Mouse (Mus musculus) liver, adult (tissue): ENCODE measurements around the gene Mtch2.
A peak's percentile ranks its signal among the peaks of the same experiment; 100 is the strongest.

Experiments used
- GATA4 ChIP-seq: IDR thresholded peaks from 2 replicates; pipeline ENCODE4 v1.6.1; 2014; ENCODE audit warnings: mild to moderate bottlenecking, low read length; ENCODE audit not compliant: insufficient replicate concordance

Mtch2 gene

DNA sequence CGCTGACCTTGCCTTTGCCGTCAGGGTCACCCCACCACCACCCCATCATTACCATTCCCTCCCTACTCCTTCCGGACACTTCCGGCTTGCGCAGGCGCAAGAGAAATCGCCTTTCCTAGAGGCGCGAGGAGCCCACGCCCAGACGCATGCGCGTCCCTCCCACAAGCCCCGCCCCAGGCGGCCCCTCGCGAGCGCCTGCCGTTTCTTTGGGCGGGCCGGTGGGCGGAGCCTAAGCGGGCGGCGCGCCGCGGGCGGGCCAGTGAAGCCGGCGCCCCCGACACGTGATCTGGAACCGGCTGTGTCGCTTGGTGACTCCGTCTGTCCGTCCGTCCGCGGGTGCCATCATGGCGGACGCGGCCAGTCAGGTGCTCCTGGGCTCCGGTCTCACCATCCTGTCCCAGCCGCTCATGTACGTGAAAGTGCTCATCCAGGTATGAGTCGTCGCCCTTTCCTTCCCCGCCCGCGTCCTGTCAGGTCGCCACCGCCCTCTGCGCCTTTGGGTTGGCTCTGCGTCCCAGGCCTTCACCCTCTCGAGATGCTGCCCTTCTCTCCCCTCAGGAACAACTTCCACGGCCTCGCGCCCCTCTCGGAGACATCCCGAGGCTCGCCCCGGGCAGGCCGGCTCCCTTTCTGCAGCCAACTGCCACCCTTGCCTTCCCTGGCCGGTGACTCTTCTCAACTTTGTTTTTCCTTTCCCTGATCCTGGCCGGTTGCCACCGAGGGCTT, at the start of gene Mtch2:
TSS of gene Mtch2 (plus strand) at position 201 of the 726 bp plus-strand sequence.
- TF ChIP-seq GATA4, result no peak; the same call in 1 of the 2 replicates

GRCm38 (mm10) chr2:90808241-90809126, 38.5 kb upstream of the Mtch2 start:
- TF ChIP-seq GATA4, result no peak

DNA sequence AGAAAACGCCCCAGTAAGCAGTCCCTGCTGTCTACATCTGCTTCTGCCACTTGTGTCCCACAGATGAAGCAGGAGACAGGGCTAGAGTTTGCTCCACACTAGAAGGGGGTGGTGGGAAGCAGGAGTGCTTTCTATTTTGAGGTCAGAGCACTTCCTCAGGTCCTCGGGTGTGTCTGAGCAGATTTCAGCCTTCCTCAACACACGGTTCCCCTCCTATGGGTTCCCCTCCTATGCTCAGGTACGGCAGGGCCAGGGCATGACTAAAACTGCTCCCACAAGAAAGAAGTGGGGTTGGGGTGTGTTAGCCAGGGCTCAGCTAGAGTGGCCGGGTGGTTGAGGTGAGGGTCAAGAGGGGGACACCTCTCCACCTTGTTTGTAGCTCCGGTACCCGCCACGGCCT, 36.2 kb upstream of the Mtch2 start:
- no peak for TF ChIP-seq GATA4

- TF ChIP-seq GATA4, result no peak
Measured at GRCm38 (mm10) chr2:90815266-90815665, 31.7 kb upstream of the Mtch2 start.

DNA sequence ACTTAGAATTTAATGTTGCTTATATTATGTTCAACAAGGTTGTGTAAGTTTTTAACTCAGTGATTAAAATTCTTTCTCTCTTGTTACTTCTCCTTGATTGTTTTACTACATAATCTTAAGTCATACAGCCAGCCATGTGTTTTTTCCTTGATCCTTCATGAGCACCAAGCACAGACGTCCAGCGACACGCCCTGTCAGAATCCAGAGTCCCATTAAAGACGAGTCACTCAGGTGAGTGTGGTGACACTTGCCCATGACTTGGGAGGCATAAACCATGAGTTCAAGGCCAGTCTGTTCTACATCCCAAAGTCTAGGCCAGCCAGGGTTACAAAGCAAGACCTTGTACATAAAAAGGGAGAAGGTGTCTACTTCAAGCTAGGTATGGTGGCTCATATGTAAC, 30.8 kb upstream of the Mtch2 start:
- no peak for TF ChIP-seq GATA4

GRCm38 (mm10) chr2:90818710-90819109, 28.2 kb upstream of the Mtch2 start:
- no peak for TF ChIP-seq GATA4

DNA sequence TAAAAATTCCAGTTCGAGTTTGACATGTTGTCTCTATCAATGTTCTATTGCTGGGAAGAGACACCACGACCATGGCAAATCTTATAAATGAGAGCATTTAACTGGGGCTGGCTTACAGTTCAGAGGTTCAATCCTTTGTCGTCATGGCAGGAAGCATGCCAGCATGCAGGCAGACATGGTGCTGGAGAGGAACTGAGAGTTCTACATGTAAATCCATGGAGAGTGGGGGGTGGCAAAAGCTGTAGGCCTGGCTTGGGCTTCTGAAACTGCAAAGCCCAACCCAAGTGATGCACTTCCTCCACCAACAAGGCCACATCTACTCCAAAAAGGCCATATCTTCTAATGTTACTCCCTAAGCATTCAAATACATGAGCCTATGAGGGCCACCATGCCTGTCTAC, 26.1 kb upstream of the Mtch2 start:
- no peak for TF ChIP-seq GATA4

- TF ChIP-seq GATA4, result no peak
Measured at GRCm38 (mm10) chr2:90822978-90823377, 24.0 kb upstream of the Mtch2 start.

DNA sequence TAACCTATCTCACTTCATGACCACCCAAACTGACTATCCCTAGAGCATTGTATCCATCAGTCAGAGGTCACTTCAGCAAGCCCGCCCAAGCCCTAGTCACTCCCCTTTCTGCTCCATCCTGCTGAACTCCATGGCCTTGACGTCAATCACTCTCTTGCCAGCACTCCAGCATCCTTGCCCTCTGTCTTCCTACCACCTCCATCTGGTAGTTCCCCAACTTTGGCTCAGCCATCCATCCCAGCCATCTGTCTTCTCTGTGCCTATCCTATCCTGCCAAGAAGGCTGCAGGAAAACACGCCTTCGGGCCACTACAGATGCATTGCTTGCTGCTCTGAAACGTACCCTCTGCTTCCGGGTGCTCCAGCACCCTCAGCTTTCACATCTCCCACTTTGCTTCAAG, 23.2 kb upstream of the Mtch2 start:
- TF ChIP-seq GATA4, result no peak

- no peak for TF ChIP-seq GATA4
Measured at GRCm38 (mm10) chr2:90825515-90826172, 21.3 kb upstream of the Mtch2 start.

GRCm38 (mm10) chr2:90828739-90829138, 18.2 kb upstream of the Mtch2 start:
- no peak for TF ChIP-seq GATA4

GRCm38 (mm10) chr2:90833502-90833901, 13.5 kb upstream of the Mtch2 start:
- TF ChIP-seq GATA4, result no peak

GRCm38 (mm10) chr2:90838621-90839020, 8.3 kb upstream of the Mtch2 start:
- no peak for TF ChIP-seq GATA4

- TF ChIP-seq GATA4, result no peak
Measured at GRCm38 (mm10) chr2:90843666-90844065, 3.3 kb upstream of the Mtch2 start.

GRCm38 (mm10) chr2:90844262-90844661, 2.7 kb upstream of the Mtch2 start:
- TF ChIP-seq GATA4, result no peak

DNA sequence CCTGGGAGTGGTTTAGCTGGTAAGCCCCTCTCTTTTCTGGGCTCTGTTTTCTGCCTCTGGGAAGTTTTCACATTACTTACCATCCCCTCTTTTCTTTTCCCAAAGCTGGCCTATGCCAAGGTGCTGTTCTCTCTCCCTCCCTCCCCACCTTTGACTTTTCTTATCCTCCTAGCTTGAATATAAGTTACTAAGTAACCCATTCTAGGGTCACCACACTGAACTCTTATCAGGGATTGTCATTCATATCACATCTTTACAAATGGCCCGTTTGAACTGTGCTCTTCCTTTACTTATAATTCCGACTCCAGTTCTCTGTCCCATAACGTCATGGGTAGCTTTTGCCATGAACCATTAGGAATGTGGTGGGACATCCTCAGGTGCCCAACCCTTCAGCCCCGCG, 1.7 kb upstream of the Mtch2 start:
- peak; percentile 38; the same call in 1 of the 2 replicates for TF ChIP-seq GATA4
